13 mouse cellular contexts compared by ENCODE assay signal in the genomic region with DNA sequence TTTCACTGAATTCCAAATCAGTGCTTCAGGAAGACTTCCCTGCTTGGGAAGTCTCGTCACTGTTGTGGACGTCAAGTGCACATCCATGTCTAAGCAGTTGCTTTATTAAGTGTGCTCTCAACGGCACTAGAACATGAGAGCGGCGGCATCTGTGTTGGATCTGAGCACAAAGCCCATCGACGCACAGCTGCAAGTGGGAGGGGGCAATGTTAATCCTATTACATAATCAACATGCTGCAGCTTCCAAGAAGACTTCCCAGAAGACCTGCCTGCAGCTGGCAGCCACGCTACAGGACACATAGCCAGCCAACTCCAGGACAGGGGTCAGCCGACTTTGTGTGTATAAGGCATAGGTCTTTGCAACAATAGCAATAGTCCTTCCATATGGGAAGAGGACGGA. TPM values are rescaled to one million over a fixed set of nuclear protein-coding genes. Genes with fewer than 3 reads are reported as not detected.
DNase-seq lines count a peak whose midpoint lies in the region; ATAC-seq and TF ChIP-seq lines count a peak whose summit lies in the region.
"Had no signal": no experiment of that assay in that cellular context is flagged by ENCODE, and none has a peak within 500 bp of the region (broad histone marks: within the 10 kb centered on the region; RNA-seq: fewer than 3 reads in every experiment).

No protein-coding gene starts in this region.

- no peaks in the 10 kb centered on the region for H3K27me3 ChIP-seq in lung, embryonic 14.5 days (ENCODE audit: insufficient read depth, low read length)
- 0 out of 2 replicates have a peak, but pooled peaks cover 2% of the 10 kb centered on the region for H3K27me3 ChIP-seq in embryonic facial prominence, embryonic 14.5 days (replicated peaks; ENCODE audit: control insufficient read depth, insufficient read depth, low read length)
- H3K27me3 ChIP-seq: intestine, embryonic 15.5 days; liver, embryonic 13.5 days; neural tube, embryonic 13.5 days; stomach, embryonic 15.5 days had no signal

- H3K9ac ChIP-seq in lung, embryonic 14.5 days: no peak overlapping the region
- no peak overlapping the region for H3K9ac ChIP-seq in embryonic facial prominence, embryonic 14.5 days (ENCODE audit: low read depth, low read length)
- H3K9ac ChIP-seq: intestine, embryonic 15.5 days; liver, embryonic 13.5 days; neural tube, embryonic 13.5 days; stomach, embryonic 15.5 days had no signal

- no peaks in the 10 kb centered on the region for H3K4me1 ChIP-seq in lung, embryonic 14.5 days (ENCODE audit: insufficient read depth)
- H3K4me1 ChIP-seq in lung, adult 2 months (ENCODE audit: control insufficient read depth, insufficient read depth, low read length): no peaks in the 10 kb centered on the region
- H3K4me1 ChIP-seq in embryonic facial prominence, embryonic 14.5 days (ENCODE audit: control insufficient read depth, insufficient read depth, low read length): no peaks in the 10 kb centered on the region; the same call in 1 of the 2 replicates
- H3K4me1 ChIP-seq: intestine, embryonic 15.5 days; liver, embryonic 13.5 days; neural tube, embryonic 13.5 days; stomach, embryonic 15.5 days had no signal

- no peak for ATAC-seq in lung, embryonic 14.5 days (ENCODE audit: insufficient read depth)
- ATAC-seq in embryonic facial prominence, embryonic 14.5 days (ENCODE audit: low read depth): peak; percentile 83; the same call in 1 of the 2 replicates
- ATAC-seq: intestine, embryonic 15.5 days had no signal

- intact Hi-C loops in heart, postnatal 10 days (cut with DNase I): no loop called here

- H3K4me2 ChIP-seq in lung, embryonic 14.5 days: no peak overlapping the region
- H3K4me2 ChIP-seq in embryonic facial prominence, embryonic 14.5 days (ENCODE audit: low read depth, low read length): no peak overlapping the region
- H3K4me2 ChIP-seq: intestine, embryonic 15.5 days; liver, embryonic 13.5 days; neural tube, embryonic 13.5 days; stomach, embryonic 15.5 days had no signal

- no peaks in the 10 kb centered on the region for H3K36me3 ChIP-seq in lung, embryonic 14.5 days (ENCODE audit: insufficient read depth)
- H3K36me3 ChIP-seq in embryonic facial prominence, embryonic 14.5 days (ENCODE audit: control insufficient read depth, insufficient read depth, low read length): no peaks in the 10 kb centered on the region
- H3K36me3 ChIP-seq: intestine, embryonic 15.5 days; liver, embryonic 13.5 days; neural tube, embryonic 13.5 days; stomach, embryonic 15.5 days had no signal

- no peak overlapping the region for H3K4me3 ChIP-seq in lung, embryonic 14.5 days (ENCODE audit: low read depth, low read length)
- no peak overlapping the region for H3K4me3 ChIP-seq in lung, adult 2 months (replicated peaks; ENCODE audit: extremely low read depth, low read depth, low read length)
- no peak overlapping the region for H3K4me3 ChIP-seq in embryonic facial prominence, embryonic 14.5 days (ENCODE audit: low read depth, low read length)
- H3K4me3 ChIP-seq: intestine, embryonic 15.5 days; liver, embryonic 13.5 days; neural tube, embryonic 13.5 days; stomach, embryonic 15.5 days had no signal

- H3K9me3 ChIP-seq in lung, embryonic 14.5 days (ENCODE audit: low read depth, low read length): no peaks in the 10 kb centered on the region
- H3K9me3 ChIP-seq in embryonic facial prominence, embryonic 14.5 days (ENCODE audit: control insufficient read depth, low read length): no peaks in the 10 kb centered on the region
- H3K9me3 ChIP-seq: intestine, embryonic 15.5 days; liver, embryonic 13.5 days; neural tube, embryonic 13.5 days; stomach, embryonic 15.5 days had no signal

- peak; percentile 39 for DNase-seq in lung, embryonic 14.5 days
- DNase-seq in lung, adult 2 months: no peak
- DNase-seq in embryonic facial prominence, embryonic 14.5 days (ENCODE audit: low spot score): peak; percentile 83
- peak; percentile 44 to 46 for DNase-seq in heart, postnatal 10 days
- peak; percentile 32 for DNase-seq in retina, embryonic 14.5 days (ENCODE audit: low spot score)
- DNase-seq in testis, postnatal 10 days (ENCODE audit: low spot score): no peak
- DNase-seq in urinary bladder, adult 18-20 months (ENCODE audit: low spot score in 2 of 2): no peak
- DNase-seq: cerebellum, postnatal 25 days; liver, embryonic 13.5 days had no signal

- TF ChIP-seq CTCF in lung, embryonic 14.5 days (IDR thresholded peaks at IDR 0.05; ENCODE audit: low read depth): no peak
- no peak for TF ChIP-seq CTCF in lung, adult 2 months (IDR thresholded peaks at IDR 0.05; ENCODE audit: insufficient read depth, low read length)

- no peak overlapping the region for H3K27ac ChIP-seq in lung, embryonic 14.5 days (ENCODE audit: low read depth)
- H3K27ac ChIP-seq in embryonic facial prominence, embryonic 14.5 days (replicated peaks; ENCODE audit: low read depth, low read length): no peak overlapping the region
- H3K27ac ChIP-seq: intestine, embryonic 15.5 days; liver, embryonic 13.5 days; neural tube, embryonic 13.5 days; stomach, embryonic 15.5 days had no signal

- 45% methylated on average over 10 of the region's 10 CpGs for WGBS in lung, embryonic 14.5 days
- 52% methylated on average over 10 of the region's 10 CpGs for WGBS in lung, adult 2 months
- WGBS in embryonic facial prominence, embryonic 14.5 days: 48% methylated on average over 10 of the region's 10 CpGs

- TF ChIP-seq POLR2A in lung, adult 2 months (IDR thresholded peaks at IDR 0.05; ENCODE audit: borderline replicate concordance, extremely low read depth, low read depth, low read length): no peak

RNA-seq across cellular contexts. Expression of gene Ebf3, which starts 31.8 kb away (rescaled TPM):
- polyA plus RNA-seq in lung, embryonic 14.5 days (2014; fragmentation: Nextera tagmentation; extraction: Ambion mirVana): 0.09 and 0.14 TPM in 2 replicates
- 0.83 and 0.84 TPM in 2 replicates for polyA plus RNA-seq in lung, adult 2 months (2012; rRNA removed)
- 7.4 and 9.1 TPM in 2 replicates for polyA plus RNA-seq in embryonic facial prominence, embryonic 14.5 days (2014; fragmentation: Nextera tagmentation; extraction: Ambion mirVana)
- 10 to 100 TPM; 19.8 to 20.0 TPM for total RNA-seq in heart, postnatal 10 days (2021)
- total RNA-seq: megakaryocyte-erythroid progenitor cell, adult 5-6 weeks had no signal

Comparison
In these comparisons a context has a peak if more than half of its experiments do, and no peak if none do; other contexts are left out.
1. DNase-seq: peak in lung, embryonic 14.5 days (single experiment), embryonic facial prominence, embryonic 14.5 days (single experiment), heart, postnatal 10 days (2 of 2) and retina, embryonic 14.5 days (single experiment); none in lung, adult 2 months (single experiment), testis, postnatal 10 days (single experiment) and urinary bladder, adult 18-20 months (0 of 2).